Mouse (Mus musculus): Measurements from ENCODE around the gene Cope.

Gene Cope

GRCm38 (mm10) chr8:70302358-70302890 lies at the start of gene Cope, which contains the start of gene Ddx49:
Gene Cope (plus strand): TSS chr8:70302518.
Gene Ddx49 (minus strand): TSS chr8:70302489.
- in situ Hi-C loops (cut with MboI, MseI): no loop called here

GRCm38 (mm10) chr8:70254628-70255027 lies 47.7 kb upstream of the Cope start:
- in situ Hi-C loops (cut with MboI, MseI): no loop called here

- in situ Hi-C loops (cut with MboI, MseI): no loop called here
These were observed 44.9 kb upstream of the Cope start for GRCm38 (mm10) chr8:70257456-70257855.

- in situ Hi-C loops (cut with MboI, MseI): no loop called here
These were observed 43.7 kb upstream of the Cope start for GRCm38 (mm10) chr8:70258600-70258999.

- in situ Hi-C loops (cut with MboI, MseI): no loop called here
These were observed 43.3 kb upstream of the Cope start for GRCm38 (mm10) chr8:70259043-70259442.

- in situ Hi-C loops (cut with MboI, MseI): no loop called here
These were observed 34.6 kb upstream of the Cope start for GRCm38 (mm10) chr8:70267674-70268073.

GRCm38 (mm10) chr8:70268311-70268710 lies 34.0 kb upstream of the Cope start:
- in situ Hi-C loops (cut with MboI, MseI): no loop called here

- in situ Hi-C loops (cut with MboI, MseI): no loop called here
These were observed 33.3 kb upstream of the Cope start for GRCm38 (mm10) chr8:70268799-70269565.

- in situ Hi-C loops (cut with MboI, MseI): no loop called here
These were observed 29.4 kb upstream of the Cope start for GRCm38 (mm10) chr8:70272949-70273348.

GRCm38 (mm10) chr8:70274350-70274749 lies 28.0 kb upstream of the Cope start:
- in situ Hi-C loops (cut with MboI, MseI): no loop called here

GRCm38 (mm10) chr8:70276476-70276875 lies 25.8 kb upstream of the Cope start:
- in situ Hi-C loops (cut with MboI, MseI): no loop called here

- in situ Hi-C loops (cut with MboI, MseI): no loop called here
These were observed 24.1 kb upstream of the Cope start for GRCm38 (mm10) chr8:70278175-70278574.

- in situ Hi-C loops (cut with MboI, MseI): no loop called here
These were observed 23.1 kb upstream of the Cope start for GRCm38 (mm10) chr8:70279266-70279665.

GRCm38 (mm10) chr8:70281001-70281400 lies 21.3 kb upstream of the Cope start:
- in situ Hi-C loops (cut with MboI, MseI): no loop called here

GRCm38 (mm10) chr8:70282603-70283135 lies 19.6 kb upstream of the Cope start, which contains the start of gene Homer3:
Gene Homer3 (plus strand): TSS chr8:70282827.
- in situ Hi-C loops (cut with MboI, MseI): no loop called here

- in situ Hi-C loops (cut with MboI, MseI): no loop called here
These were observed 18.9 kb upstream of the Cope start for GRCm38 (mm10) chr8:70283136-70284077.

GRCm38 (mm10) chr8:70284421-70284820 lies 17.9 kb upstream of the Cope start:
- in situ Hi-C loops (cut with MboI, MseI): no loop called here

- in situ Hi-C loops (cut with MboI, MseI): no loop called here
These were observed 17.0 kb upstream of the Cope start for GRCm38 (mm10) chr8:70285304-70285703.

GRCm38 (mm10) chr8:70286737-70287136 lies 15.6 kb upstream of the Cope start:
- in situ Hi-C loops (cut with MboI, MseI): no loop called here

- in situ Hi-C loops (cut with MboI, MseI): no loop called here
These were observed 8.3 kb upstream of the Cope start for GRCm38 (mm10) chr8:70293988-70294405.

- in situ Hi-C loops (cut with MboI, MseI): no loop called here
These were observed 1.4 kb upstream of the Cope start for GRCm38 (mm10) chr8:70300881-70301280.

GRCm38 (mm10) chr8:70302901-70303300 lies 583 bp downstream of the Cope start:
- in situ Hi-C loops (cut with MboI, MseI): no loop called here

All from T-helper 17 cell (primary cell).